Mouse (Mus musculus) lung, embryonic 14.5 days (tissue): ENCODE data around the gene Sh3pxd2a. TPM values are rescaled to one million over a fixed set of nuclear protein-coding genes. Genes with fewer than 3 reads are reported as not detected.

Experiments used
- ATAC-seq: fragments of 200-750 bp; cut with Nextera tagmentation; 2 replicates; pipeline ENCODE4 v1.8.0; 2017; ENCODE audit warnings: mild to moderate bottlenecking, moderate TSS enrichment, moderate library complexity; ENCODE audit not compliant: insufficient read depth
- DNase-seq: peaks from one replicate; pipeline ENCODE4 v3.0.0-alpha.2; 2015
- H3K27ac ChIP-seq: fragments of 300-500 bp; sonication (generic); 2 replicates; pipeline ENCODE4 v1.5.1; 2014; ENCODE audit warnings: low read depth, mild to moderate bottlenecking, moderate library complexity
- H3K27me3 ChIP-seq: fragments of 300-500 bp; sonication (generic); 2 replicates; pipeline ENCODE4 v1.6.1; 2014; ENCODE audit warnings: low read length, control low read depth; ENCODE audit not compliant: insufficient read depth
- H3K36me3 ChIP-seq: fragments of 300-500 bp; sonication (generic); 2 replicates; pipeline ENCODE4 v1.6.1; 2014; ENCODE audit warnings: control low read depth; ENCODE audit not compliant: insufficient read depth
- H3K4me1 ChIP-seq: fragments of 300-500 bp; sonication (generic); 2 replicates; pipeline ENCODE4 v1.6.1; 2014; ENCODE audit warnings: antibody characterized with exemption, control low read depth; ENCODE audit not compliant: insufficient read depth
- H3K4me2 ChIP-seq: fragments of 300-500 bp; sonication (generic); 2 replicates; pipeline ENCODE4 v1.6.1; 2014; ENCODE audit warnings: mild to moderate bottlenecking
- H3K4me3 ChIP-seq: fragments of 300-500 bp; sonication (generic); 2 replicates; pipeline ENCODE4 v1.5.1; 2014; ENCODE audit warnings: low read depth, low read length
- H3K9ac ChIP-seq: fragments of 300-500 bp; sonication (generic); 2 replicates; pipeline ENCODE4 v1.6.1; 2014
- H3K9me3 ChIP-seq: fragments of 300-500 bp; sonication (generic); 2 replicates; pipeline ENCODE4 v1.6.1; 2016; ENCODE audit warnings: low read depth, low read length, control low read depth
- CTCF ChIP-seq: IDR thresholded peaks from 2 replicates; pipeline ENCODE4 v1.5.1; 2016; ENCODE audit warnings: antibody characterized with exemption, low read depth
- WGBS: fragments of 180-500 bp; shearing (Covaris S2); extraction: QIAGEN DNeasy Blood & Tissue Kit; methylation state at CpG from one replicate; pipeline ENCODE4 v1.1.7; 2014; 5-methylcytosine and 5-hydroxymethylcytosine counted together
- polyA plus RNA-seq: library from polyadenylated mRNA; unstranded; fragments of >200 nt; fragmentation: Nextera tagmentation; extraction: Ambion mirVana; gene quantifications from 2 replicates; pipeline ENCODE4 v1.2.1, GENCODE M21; 2014

The Sh3pxd2a gene
- polyA plus RNA-seq, 1 experiment from 2014 or later = 12.0 TPM

DNA sequence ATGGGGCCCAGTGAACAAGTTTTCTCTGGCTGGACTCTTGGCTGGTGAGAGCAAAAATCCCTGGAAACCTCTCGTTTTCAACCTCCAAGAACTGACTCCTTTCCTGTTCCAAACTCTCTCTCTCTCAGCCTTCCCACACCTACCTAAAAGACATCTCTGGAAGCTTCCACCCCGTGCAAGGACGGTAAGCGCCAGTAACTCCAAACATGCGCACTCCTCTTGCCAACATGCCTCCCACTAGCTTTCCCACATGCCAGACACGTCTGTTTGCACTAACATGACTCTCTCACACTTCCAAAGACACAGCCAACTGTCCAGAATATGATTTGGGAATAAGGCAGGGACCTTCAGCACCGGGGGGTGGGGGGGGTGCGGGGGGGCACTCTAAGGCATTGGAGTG, 203.0 kb downstream of the Sh3pxd2a start:
- H3K9me3 ChIP-seq = no peaks in the 10 kb centered on the region
- WGBS = 67% methylated on average over 8 of the region's 8 CpGs
- H3K4me3 ChIP-seq = no peak overlapping the region
- H3K4me1 ChIP-seq = no peaks in the 10 kb centered on the region
- H3K27ac ChIP-seq = no peak overlapping the region
- TF ChIP-seq CTCF = no peak
- ATAC-seq (no peak), DNase-seq (no peak)
- H3K4me2 ChIP-seq = no peak overlapping the region
- no peaks in the 10 kb centered on the region for H3K27me3 ChIP-seq
- peaks cover 13% of the 10 kb centered on the region; the same call in 1 of the 2 replicates for H3K36me3 ChIP-seq
- no peak overlapping the region for H3K9ac ChIP-seq

GRCm38 (mm10) chr19:47259581-47259980, 204.6 kb downstream of the Sh3pxd2a start:
- peak; percentile 81 for TF ChIP-seq CTCF
- Histone ChIP-seq H3K27ac (no peak overlapping the region), H3K36me3 (peaks cover 4% of the 10 kb centered on the region; the same call in 1 of the 2 replicates), H3K27me3 (peaks cover 5% of the 10 kb centered on the region; the same call in 1 of the 2 replicates), H3K4me1 (no peaks in the 10 kb centered on the region), H3K9ac (no peak overlapping the region), H3K9me3 (no peaks in the 10 kb centered on the region), H3K4me3 (no peak overlapping the region), H3K4me2 (no peak overlapping the region)
- ATAC-seq = peak; percentile 18; the same call in 1 of the 2 replicates
- peak; percentile 74 for DNase-seq
- WGBS = 12% methylated on average over 5 of the region's 5 CpGs

GRCm38 (mm10) chr19:47255919-47256318, 208.3 kb downstream of the Sh3pxd2a start:
- no peak overlapping the region for H3K9ac ChIP-seq
- no peak overlapping the region for H3K27ac ChIP-seq
- WGBS = 58% methylated on average over 6 of the region's 6 CpGs
- H3K9me3 ChIP-seq = no peaks in the 10 kb centered on the region
- peaks cover 40% of the 10 kb centered on the region for H3K27me3 ChIP-seq
- 0 out of 2 replicates have a peak, but pooled peaks cover 4% of the 10 kb centered on the region for H3K4me1 ChIP-seq
- no peak for TF ChIP-seq CTCF
- no peak for DNase-seq
- H3K4me3 ChIP-seq = no peak overlapping the region
- H3K4me2 ChIP-seq = no peak overlapping the region
- H3K36me3 ChIP-seq = no peaks in the 10 kb centered on the region
- ATAC-seq = no peak

DNA sequence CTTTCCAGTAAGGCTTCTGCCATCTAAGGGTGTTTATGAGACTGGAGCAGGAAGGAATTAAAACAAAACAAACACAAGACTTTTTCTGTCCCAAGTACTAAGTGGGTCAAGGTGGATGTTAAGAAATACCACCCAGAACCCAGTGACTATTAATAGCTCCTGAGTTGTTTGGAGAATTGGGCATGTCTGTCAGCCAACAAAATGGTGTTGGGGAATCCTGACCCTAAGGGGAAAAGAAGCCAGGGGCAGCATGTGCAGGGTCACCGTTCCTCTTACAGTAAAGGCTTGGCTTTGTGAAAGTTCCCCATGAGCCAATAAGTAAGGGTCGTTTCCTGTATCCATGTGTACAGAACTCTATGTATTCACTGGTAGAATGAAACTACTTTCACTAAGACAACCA, 209.2 kb downstream of the Sh3pxd2a start:
- TF ChIP-seq CTCF = no peak
- Histone ChIP-seq H3K4me3 (no peak overlapping the region), H3K9ac (no peak overlapping the region), H3K27ac (no peak overlapping the region), H3K4me2 (no peak overlapping the region), H3K36me3 (no peaks in the 10 kb centered on the region), H3K27me3 (peaks cover 40% of the 10 kb centered on the region), H3K9me3 (no peaks in the 10 kb centered on the region), H3K4me1 (0 out of 2 replicates have a peak, but pooled peaks cover 4% of the 10 kb centered on the region)
- DNase-seq = no peak
- ATAC-seq = no peak
- WGBS = 48% methylated on average over 2 of the region's 2 CpGs

GRCm38 (mm10) chr19:47253053-47253628, 211.1 kb downstream of the Sh3pxd2a start:
- peak overlapping the region; percentile 63 for H3K4me2 ChIP-seq
- H3K27me3 ChIP-seq = peaks cover 40% of the 10 kb centered on the region
- H3K9ac ChIP-seq = peak overlapping the region; percentile 26; the same call in 1 of the 2 replicates
- H3K36me3 ChIP-seq = no peaks in the 10 kb centered on the region
- H3K4me3 ChIP-seq = peak overlapping the region; percentile 38
- 2% methylated on average over 90 of the region's 90 CpGs for WGBS
- peaks cover 4% of the 10 kb centered on the region; the same call in 1 of the 2 replicates for H3K4me1 ChIP-seq
- peak; percentile 45; the same call in 1 of the 2 replicates for ATAC-seq
- no peaks in the 10 kb centered on the region for H3K9me3 ChIP-seq
- H3K27ac ChIP-seq = no peak overlapping the region
- no peak for TF ChIP-seq CTCF
- peak; percentile 54 for DNase-seq

- TF ChIP-seq CTCF = no peak
- Histone ChIP-seq H3K27ac (no peak overlapping the region), H3K27me3 (peaks cover 40% of the 10 kb centered on the region), H3K4me1 (peaks cover 11% of the 10 kb centered on the region), H3K4me3 (no peak overlapping the region), H3K4me2 (no peak overlapping the region), H3K36me3 (no peaks in the 10 kb centered on the region), H3K9ac (no peak overlapping the region), H3K9me3 (no peaks in the 10 kb centered on the region)
- no peak for ATAC-seq
- DNase-seq = no peak
- 82% methylated on average over 6 of the region's 6 CpGs for WGBS
These were observed 213.3 kb downstream of the Sh3pxd2a start for GRCm38 (mm10) chr19:47250931-47251330.

- no peak overlapping the region for H3K4me3 ChIP-seq
- H3K27ac ChIP-seq = no peak overlapping the region
- H3K4me1 ChIP-seq = peaks cover 11% of the 10 kb centered on the region
- WGBS = 61% methylated on average over 16 of the region's 16 CpGs
- no peak for TF ChIP-seq CTCF
- H3K36me3 ChIP-seq = no peaks in the 10 kb centered on the region
- H3K9me3 ChIP-seq = no peaks in the 10 kb centered on the region
- peaks cover 30% of the 10 kb centered on the region for H3K27me3 ChIP-seq
- no peak for ATAC-seq
- no peak for DNase-seq
- no peak overlapping the region for H3K4me2 ChIP-seq
- H3K9ac ChIP-seq = no peak overlapping the region
These were observed 215.2 kb downstream of the Sh3pxd2a start for GRCm38 (mm10) chr19:47248906-47249568.
